ENCODE assay signal across 25 mouse cellular contexts in genomic region chr10:78485369-78485768, GRCm38 (mm10). TPM values are rescaled to one million over a fixed set of nuclear protein-coding genes. Genes with fewer than 3 reads are reported as not detected.
"Had no signal": no experiment of that assay in that cellular context is flagged by ENCODE, and none has a peak within 500 bp of the region (broad histone marks: within the 10 kb centered on the region; RNA-seq: fewer than 3 reads in every experiment).

No protein-coding gene starts in this region.

RNA-seq across cellular contexts. Expression of gene Olfr1358, which starts 31.9 kb away (rescaled TPM):
- polyA plus RNA-seq: heart, embryonic 10.5 days; heart, embryonic 11.5 days; heart, embryonic 12.5 days; heart, embryonic 13.5 days; heart, embryonic 14.5 days; heart, embryonic 15.5 days; heart, embryonic 16.5 days; heart, postnatal 0 days; hindbrain, embryonic 10.5 days; hindbrain, embryonic 12.5 days; hindbrain, embryonic 13.5 days; hindbrain, embryonic 14.5 days; hindbrain, embryonic 15.5 days; hindbrain, embryonic 16.5 days; hindbrain, postnatal 0 days; inflammation-experienced regulatory T-cells, adult 6 months; intestine, embryonic 14.5 days; intestine, embryonic 15.5 days; intestine, embryonic 16.5 days; intestine, postnatal 0 days; kidney, embryonic 14.5 days; kidney, embryonic 15.5 days; kidney, embryonic 16.5 days; kidney, postnatal 0 days; large intestine, adult 2 months had no signal
